Mouse (Mus musculus) embryonic facial prominence, embryonic 12.5 days (tissue): ENCODE data around the gene Neurog2. TPM values are rescaled to one million over a fixed set of nuclear protein-coding genes. Genes with fewer than 3 reads are reported as not detected.

Experiments used
- ATAC-seq: fragments of 200-750 bp; cut with Nextera tagmentation; 2 replicates; pipeline ENCODE4 v1.8.0; 2017; ENCODE audit not compliant: insufficient number of reproducible peaks, insufficient read depth, low FRiP score, low TSS enrichment
- H3K27ac ChIP-seq: fragments of 300-500 bp; sonication (generic); 2 replicates; pipeline ENCODE4 v1.5.1; 2016; ENCODE audit warnings: mild to moderate bottlenecking
- H3K27me3 ChIP-seq: fragments of 300-500 bp; sonication (generic); 2 replicates; pipeline ENCODE4 v1.6.1; 2016; ENCODE audit warnings: mild to moderate bottlenecking, moderate library complexity
- H3K36me3 ChIP-seq: fragments of 300-500 bp; sonication (generic); 2 replicates; pipeline ENCODE4 v1.6.1; 2016; ENCODE audit warnings: mild to moderate bottlenecking
- H3K4me1 ChIP-seq: fragments of 300-500 bp; sonication (generic); 2 replicates; pipeline ENCODE4 v1.6.1; 2016
- H3K4me2 ChIP-seq: fragments of 300-500 bp; sonication (generic); replicated peaks from 2 replicates; pipeline ENCODE4 v1.6.1; 2016; ENCODE audit warnings: mild to moderate bottlenecking, moderate library complexity
- H3K4me3 ChIP-seq: fragments of 300-500 bp; sonication (generic); 2 replicates; pipeline ENCODE4 v1.5.1; 2016; ENCODE audit warnings: mild to moderate bottlenecking
- H3K9ac ChIP-seq: fragments of 300-500 bp; sonication (generic); 2 replicates; pipeline ENCODE4 v1.6.1; 2016; ENCODE audit warnings: mild to moderate bottlenecking, moderate library complexity
- H3K9me3 ChIP-seq: fragments of 300-500 bp; sonication (generic); 2 replicates; pipeline ENCODE4 v1.6.1; 2016; ENCODE audit warnings: mild to moderate bottlenecking, moderate library complexity
- WGBS: fragments of 180-500 bp; shearing (Covaris S2); methylation state at CpG from one replicate; pipeline ENCODE4 v1.1.7; 2016; 5-methylcytosine and 5-hydroxymethylcytosine counted together
- polyA plus RNA-seq: library from polyadenylated mRNA; unstranded; fragments of >200 nt; fragmentation: Nextera tagmentation; extraction: Ambion mirVana; gene quantifications from 2 replicates; pipeline ENCODE4 v1.2.1, GENCODE M21; 2016

Neurog2 gene
- polyA plus RNA-seq: 3.9 and 5.2 TPM in 2 replicates

DNA sequence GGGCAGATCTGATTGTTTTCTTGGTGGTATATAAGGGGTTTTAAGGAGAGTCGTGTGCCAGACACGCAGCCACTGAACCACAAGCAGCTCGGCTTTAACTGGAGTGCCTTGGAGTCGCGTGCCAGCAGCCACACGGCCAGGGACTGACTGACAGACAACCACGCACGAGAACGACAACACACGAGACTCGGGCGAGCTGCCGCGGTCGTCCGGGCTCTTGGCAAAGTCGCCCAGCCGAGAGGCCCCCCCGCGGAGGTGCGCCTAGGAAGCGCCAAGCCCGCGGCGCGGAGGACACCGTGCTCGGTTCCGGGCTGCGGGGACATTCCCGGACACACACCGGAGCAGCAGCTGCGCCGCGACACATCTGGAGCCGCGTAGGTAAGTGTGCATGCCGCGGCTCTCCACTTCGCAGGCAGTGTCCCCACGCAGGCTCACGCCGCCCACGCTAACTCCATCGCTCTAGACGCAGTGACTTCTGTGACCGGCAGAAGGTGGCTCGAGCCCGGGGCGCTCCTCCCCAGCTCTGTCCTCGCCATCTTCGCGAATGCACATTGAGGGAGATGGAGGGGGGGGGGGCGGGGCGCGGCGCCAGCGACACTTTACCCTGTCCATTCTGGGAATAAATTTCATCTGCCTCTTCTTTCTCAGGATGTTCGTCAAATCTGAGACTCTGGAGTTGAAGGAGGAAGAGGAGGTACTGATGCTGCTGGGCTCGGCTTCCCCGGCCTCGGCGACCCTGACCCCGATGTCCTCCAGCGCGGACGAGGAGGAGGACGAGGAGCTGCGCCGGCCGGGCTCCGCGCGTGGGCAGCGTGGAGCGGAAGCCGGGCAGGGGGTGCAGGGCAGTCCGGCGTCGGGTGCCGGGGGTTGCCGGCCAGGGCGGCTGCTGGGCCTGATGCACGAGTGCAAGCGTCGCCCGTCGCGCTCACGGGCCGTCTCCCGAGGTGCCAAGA lies at the start of gene Neurog2:
Gene Neurog2 (plus strand): TSS at position 56 of the 953 bp plus-strand sequence.
- no peak for ATAC-seq
- H3K9ac ChIP-seq: peak within 1 kb of the TSS; percentile 21; the same call in 1 of the 2 replicates
- peak within 1 kb of the TSS; percentile 41 for H3K4me3 ChIP-seq
- H3K9me3 ChIP-seq: no peaks in the 10 kb centered on the region
- peak within 1 kb of the TSS; percentile 69 for H3K4me2 ChIP-seq
- no peak within 1 kb of the TSS for H3K27ac ChIP-seq
- peaks cover 23% of the 10 kb centered on the region for H3K4me1 ChIP-seq
- WGBS: under 1% methylated on average over 92 of the region's 92 CpGs
- H3K36me3 ChIP-seq: no peaks in the 10 kb centered on the region
- peaks cover 87% of the 10 kb centered on the region for H3K27me3 ChIP-seq

GRCm38 (mm10) chr3:127597136-127597535 lies 35.8 kb upstream of the Neurog2 start:
- WGBS: 77% methylated on average over 1 of the region's 1 CpGs
- H3K9me3 ChIP-seq: no peaks in the 10 kb centered on the region
- no peaks in the 10 kb centered on the region for H3K27me3 ChIP-seq
- no peak for ATAC-seq
- H3K4me3 ChIP-seq: no peak overlapping the region
- H3K4me1 ChIP-seq: no peaks in the 10 kb centered on the region
- H3K9ac ChIP-seq: no peak overlapping the region
- no peak overlapping the region for H3K4me2 ChIP-seq
- peaks cover 22% of the 10 kb centered on the region for H3K36me3 ChIP-seq
- no peak overlapping the region for H3K27ac ChIP-seq

DNA sequence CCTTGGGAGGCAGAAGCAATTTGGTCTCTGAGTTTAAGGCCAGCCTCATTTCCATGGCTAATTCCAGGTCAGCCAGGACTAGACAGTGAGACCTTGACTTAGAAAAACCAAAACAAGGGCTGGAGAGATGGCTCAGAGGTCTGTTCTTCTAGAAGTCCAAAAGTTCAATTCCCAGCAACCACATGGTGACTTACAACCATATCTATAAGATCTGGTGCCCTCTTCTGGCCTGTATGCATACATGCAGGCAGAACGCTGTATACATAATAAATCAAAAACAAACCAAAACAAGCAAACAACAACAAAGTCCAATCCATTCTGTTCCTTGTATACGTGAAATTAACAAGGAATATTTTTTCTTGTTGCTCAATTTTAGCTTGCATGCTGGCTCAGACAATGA lies 24.8 kb upstream of the Neurog2 start:
- no peak overlapping the region for H3K4me3 ChIP-seq
- no peaks in the 10 kb centered on the region for H3K4me1 ChIP-seq
- no peaks in the 10 kb centered on the region for H3K27me3 ChIP-seq
- H3K36me3 ChIP-seq: peaks cover 36% of the 10 kb centered on the region
- H3K4me2 ChIP-seq: no peak overlapping the region
- ATAC-seq: no peak
- H3K9me3 ChIP-seq: no peaks in the 10 kb centered on the region
- no peak overlapping the region for H3K9ac ChIP-seq
- 93% methylated on average over 2 of the region's 2 CpGs for WGBS
- H3K27ac ChIP-seq: no peak overlapping the region

DNA sequence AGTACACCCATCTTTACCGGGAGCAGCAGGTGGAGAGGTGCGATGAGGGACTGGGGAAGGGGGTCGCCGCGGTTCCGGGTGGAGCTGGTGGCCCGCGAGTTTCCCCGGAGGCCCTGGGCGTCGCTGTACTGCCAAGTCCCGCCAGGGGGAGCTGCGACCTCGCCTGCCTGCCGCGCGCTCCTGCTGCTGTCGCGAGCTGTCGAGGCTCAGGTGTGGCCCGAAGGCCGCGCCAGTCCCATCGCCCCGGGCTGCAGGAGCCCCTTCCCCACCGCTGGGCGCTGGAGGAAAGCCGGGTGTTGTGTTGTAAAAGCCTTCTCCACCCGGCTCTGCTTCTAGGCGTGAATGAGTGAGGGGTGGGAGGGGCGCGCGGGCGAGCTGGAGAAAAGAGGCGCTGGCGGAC lies 7.6 kb upstream of the Neurog2 start:
- peak overlapping the region; percentile 22 for H3K4me3 ChIP-seq
- no peak overlapping the region for H3K27ac ChIP-seq
- ATAC-seq: 0 out of 2 replicates have a peak, but pooled peaks have one; percentile 44
- H3K36me3 ChIP-seq: no peaks in the 10 kb centered on the region
- H3K9ac ChIP-seq: no peak overlapping the region
- peak overlapping the region; percentile 52 for H3K4me2 ChIP-seq
- 0% methylated on average over 34 of the region's 36 CpGs for WGBS
- H3K4me1 ChIP-seq: no peaks in the 10 kb centered on the region
- peaks cover 61% of the 10 kb centered on the region for H3K27me3 ChIP-seq
- no peaks in the 10 kb centered on the region for H3K9me3 ChIP-seq

DNA sequence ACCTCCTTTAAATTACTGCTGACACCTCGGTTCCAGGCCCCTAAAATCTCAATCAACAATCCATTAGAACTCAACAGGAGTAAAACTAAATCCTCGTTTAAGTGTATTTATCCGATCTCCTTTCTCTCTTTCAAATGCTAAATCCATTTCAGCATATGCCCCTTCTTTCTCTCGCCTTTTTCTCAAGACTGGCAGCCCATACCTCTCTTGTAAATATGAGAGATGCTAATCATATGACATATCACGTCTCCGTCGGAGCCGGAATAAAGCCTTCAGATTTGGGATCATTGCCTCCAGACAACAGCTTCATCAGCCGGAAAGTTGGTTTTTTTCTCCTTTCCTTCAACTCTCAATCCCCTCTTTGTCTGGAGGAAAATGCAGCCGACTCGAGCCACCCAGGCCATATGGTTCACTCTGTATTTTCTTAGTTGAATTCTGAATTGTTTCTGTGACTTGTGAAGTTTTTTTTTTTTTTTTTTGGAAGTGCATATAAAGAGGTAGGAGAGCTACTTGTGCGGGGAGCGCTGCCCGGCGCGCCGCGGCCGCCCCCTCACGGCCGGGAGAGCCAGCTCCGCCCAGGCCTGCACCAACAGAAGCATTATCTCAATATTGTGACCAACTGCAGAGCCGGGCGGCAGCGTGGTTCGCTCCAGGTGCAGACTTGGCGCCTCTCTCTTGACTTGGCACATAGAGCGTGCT lies 7.1 kb upstream of the Neurog2 start:
- H3K4me1 ChIP-seq: no peaks in the 10 kb centered on the region
- H3K9me3 ChIP-seq: no peaks in the 10 kb centered on the region
- peaks cover 66% of the 10 kb centered on the region for H3K27me3 ChIP-seq
- H3K9ac ChIP-seq: no peak overlapping the region
- no peak overlapping the region for H3K27ac ChIP-seq
- peak overlapping the region; percentile 22 for H3K4me3 ChIP-seq
- 1% methylated on average over 28 of the region's 28 CpGs for WGBS
- ATAC-seq: 0 out of 2 replicates have a peak, but pooled peaks have one; percentile 38
- H3K36me3 ChIP-seq: no peaks in the 10 kb centered on the region
- H3K4me2 ChIP-seq: peak overlapping the region; percentile 52

DNA sequence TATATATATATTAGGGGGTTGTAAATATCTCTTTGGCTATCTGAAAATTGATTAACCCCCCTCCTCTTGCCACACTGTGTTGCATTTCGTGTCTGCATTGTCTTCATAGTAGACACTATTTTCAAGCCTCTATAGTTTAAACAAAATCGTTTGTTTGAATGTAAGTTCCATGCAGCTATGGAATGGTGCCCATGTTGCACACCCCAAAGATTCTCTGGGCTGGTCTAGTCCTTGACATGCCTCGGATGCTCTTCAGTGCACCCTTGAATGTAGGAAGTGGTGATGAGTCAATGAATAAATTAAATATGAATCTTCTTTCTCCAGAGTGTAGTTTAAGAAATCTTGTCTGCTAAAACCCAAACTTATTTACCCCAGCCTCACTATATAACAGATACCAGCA lies 6.4 kb upstream of the Neurog2 start:
- no peaks in the 10 kb centered on the region for H3K9me3 ChIP-seq
- ATAC-seq: no peak
- H3K4me1 ChIP-seq: no peaks in the 10 kb centered on the region
- peaks cover 70% of the 10 kb centered on the region for H3K27me3 ChIP-seq
- H3K4me2 ChIP-seq: no peak overlapping the region
- H3K36me3 ChIP-seq: no peaks in the 10 kb centered on the region
- H3K9ac ChIP-seq: no peak overlapping the region
- H3K27ac ChIP-seq: no peak overlapping the region
- H3K4me3 ChIP-seq: no peak overlapping the region
- WGBS: 6% methylated on average over 3 of the region's 3 CpGs

GRCm38 (mm10) chr3:127627151-127627955 lies 5.6 kb upstream of the Neurog2 start:
- Histone ChIP-seq H3K4me2 (peak overlapping the region; percentile 19; the same call in 1 of the 2 replicates), H3K27ac (no peak overlapping the region), H3K4me3 (0 out of 2 replicates have a peak overlapping the region, but pooled peaks have one; percentile 5), H3K36me3 (no peaks in the 10 kb centered on the region), H3K9me3 (no peaks in the 10 kb centered on the region), H3K27me3 (peaks cover 78% of the 10 kb centered on the region), H3K4me1 (peaks cover 2% of the 10 kb centered on the region; the same call in 1 of the 2 replicates), H3K9ac (no peak overlapping the region)
- no peak for ATAC-seq
- under 1% methylated on average over 28 of the region's 28 CpGs for WGBS

- Histone ChIP-seq H3K9me3 (no peaks in the 10 kb centered on the region), H3K9ac (no peak overlapping the region), H3K4me3 (0 out of 2 replicates have a peak overlapping the region, but pooled peaks have one; percentile 5), H3K4me2 (peak overlapping the region; percentile 19; the same call in 1 of the 2 replicates), H3K27me3 (peaks cover 82% of the 10 kb centered on the region), H3K36me3 (no peaks in the 10 kb centered on the region), H3K4me1 (peaks cover 7% of the 10 kb centered on the region; the same call in 1 of the 2 replicates), H3K27ac (no peak overlapping the region)
- no peak for ATAC-seq
- WGBS: 0% methylated on average over 9 of the region's 9 CpGs
Measured at GRCm38 (mm10) chr3:127627956-127628310, 5.0 kb upstream of the Neurog2 start.

DNA sequence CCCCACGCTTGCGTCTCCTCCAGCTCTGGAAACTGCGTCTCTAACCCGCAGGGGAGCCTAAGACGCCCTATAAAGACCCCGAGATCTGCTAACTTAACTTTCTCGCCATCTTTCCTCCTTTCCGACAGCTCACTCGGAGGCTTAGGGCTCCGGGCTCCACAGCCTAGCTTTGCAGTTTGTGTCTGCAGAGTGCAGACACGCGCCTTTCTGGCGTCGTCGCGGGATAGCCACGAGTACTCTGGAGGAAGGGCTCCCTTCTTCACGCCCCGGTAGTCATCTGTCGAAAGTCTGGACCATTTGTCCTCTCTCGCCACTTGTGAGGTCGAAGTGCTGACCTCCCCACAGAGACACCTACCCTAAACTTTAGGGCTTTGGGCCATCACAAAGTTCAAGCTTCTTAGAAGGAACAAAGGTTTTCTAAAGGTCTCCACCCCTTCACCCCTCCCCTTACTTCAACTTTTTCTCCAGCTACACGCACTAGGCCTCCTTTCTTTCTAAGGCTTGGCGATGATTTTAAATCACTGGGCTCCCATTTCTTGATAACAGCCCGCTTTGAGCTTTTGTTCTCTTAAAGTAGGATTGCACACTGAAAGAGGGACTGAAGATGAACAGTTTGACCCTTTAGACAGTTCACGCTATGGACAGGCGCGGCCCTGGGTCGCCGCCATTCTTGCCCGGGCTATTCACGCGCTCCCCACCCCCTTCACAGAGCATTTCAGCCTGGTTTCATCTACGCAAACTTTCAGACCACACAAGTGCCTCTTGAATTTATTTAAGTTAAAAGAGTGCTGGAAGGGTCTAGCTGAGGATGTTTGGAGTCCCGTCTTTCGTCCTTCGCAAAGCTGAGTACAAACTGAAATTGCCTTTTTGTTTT lies 4.4 kb upstream of the Neurog2 start:
- 2% methylated on average over 37 of the region's 37 CpGs for WGBS
- Histone ChIP-seq H3K9ac (no peak overlapping the region), H3K27me3 (peaks cover 85% of the 10 kb centered on the region), H3K4me3 (no peak overlapping the region), H3K4me2 (no peak overlapping the region), H3K9me3 (no peaks in the 10 kb centered on the region), H3K4me1 (peaks cover 13% of the 10 kb centered on the region), H3K27ac (no peak overlapping the region), H3K36me3 (no peaks in the 10 kb centered on the region)
- no peak for ATAC-seq

DNA sequence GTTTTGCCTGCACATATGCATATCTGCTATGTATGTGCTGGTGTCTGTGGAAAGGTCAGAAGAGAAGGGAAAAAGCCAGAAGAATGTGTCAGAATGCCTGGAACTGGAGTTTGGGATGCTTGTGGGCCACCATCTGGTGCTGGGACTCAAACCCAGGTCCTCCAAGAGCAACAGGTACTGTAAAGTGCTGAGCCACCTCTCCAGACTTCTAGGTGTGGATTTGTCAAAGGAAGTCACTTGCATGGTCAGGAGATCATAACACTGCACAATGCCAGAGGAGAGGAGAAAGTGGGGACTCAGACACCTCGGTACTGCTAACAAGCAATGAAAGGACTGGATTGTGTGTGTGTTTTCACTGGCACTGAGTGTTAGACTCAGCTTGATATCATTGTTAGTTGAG lies 2.7 kb upstream of the Neurog2 start:
- H3K4me3 ChIP-seq: no peak overlapping the region
- peaks cover 23% of the 10 kb centered on the region for H3K4me1 ChIP-seq

More for the DNA sequence above, 2.7 kb upstream of the Neurog2 start:
- Histone ChIP-seq H3K27ac (no peak overlapping the region), H3K4me2 (no peak overlapping the region), H3K27me3 (peaks cover 88% of the 10 kb centered on the region), H3K36me3 (no peaks in the 10 kb centered on the region), H3K9me3 (no peaks in the 10 kb centered on the region), H3K9ac (no peak overlapping the region)
- WGBS: 6% methylated on average over 1 of the region's 1 CpGs
- ATAC-seq: no peak
